8 mouse cellular contexts compared by ENCODE assay signal in the genomic region with DNA sequence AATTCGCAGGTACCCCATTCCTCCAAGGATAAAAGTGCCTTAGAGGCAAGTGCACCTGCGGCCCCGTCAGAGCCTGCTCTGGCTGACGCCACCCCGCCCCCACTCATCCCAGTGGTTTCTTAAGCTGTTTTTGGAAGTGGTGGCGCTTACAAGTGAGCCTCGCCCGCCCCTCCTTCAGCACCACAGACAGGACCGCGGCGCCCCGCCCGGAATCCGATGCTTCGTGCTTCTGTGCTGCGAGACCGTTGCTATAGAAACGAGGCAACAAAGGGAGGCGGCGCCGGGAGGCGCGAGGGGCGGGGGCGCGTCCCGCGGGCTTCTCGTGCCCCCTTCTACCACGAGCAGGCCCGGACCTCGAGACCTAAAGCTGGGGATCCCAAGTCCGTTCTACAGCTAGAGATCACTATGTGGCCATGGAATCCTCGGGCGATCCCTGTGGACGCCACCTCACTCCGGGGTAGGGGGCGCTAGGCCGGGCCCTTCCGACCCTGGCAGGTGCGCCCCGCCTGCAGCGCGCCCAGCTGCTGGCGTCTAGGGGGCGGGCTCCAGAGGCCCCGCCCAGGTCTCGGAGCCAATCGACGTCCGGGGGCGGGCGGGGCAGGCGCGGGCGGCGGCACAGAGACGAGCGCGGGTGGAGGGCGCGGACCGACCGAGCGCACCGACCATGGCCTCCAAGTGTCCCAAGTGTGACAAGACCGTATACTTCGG. TPM values are rescaled to one million over a fixed set of nuclear protein-coding genes. Genes with fewer than 3 reads are reported as not detected.
DNase-seq lines count a peak whose midpoint lies in the region; ATAC-seq lines count a peak whose summit lies in the region.

Gene Crip2, plus strand, starts transcription at position 329 of the 708 bp plus-strand sequence.

- peak; percentile 91 for ATAC-seq in forebrain, embryonic 12.5 days (ENCODE audit: low FRiP score)
- ATAC-seq in heart, embryonic 16.5 days (replicated peaks; ENCODE audit: extremely low read depth, insufficient read depth, low FRiP score) = peak; percentile 79
- peak; percentile 87 for ATAC-seq in liver, embryonic 13.5 days (ENCODE audit: low read depth)
- peak; percentile 89 for ATAC-seq in neural tube, embryonic 11.5 days (ENCODE audit: insufficient read depth, low FRiP score, low TSS enrichment)

- WGBS in forebrain, embryonic 12.5 days = under 1% methylated on average over 66 of the region's 68 CpGs
- under 1% methylated on average over 68 of the region's 68 CpGs for WGBS in heart, embryonic 16.5 days
- WGBS in liver, embryonic 13.5 days (ENCODE audit: insufficient replicate concordance) = under 1% methylated on average over 68 of the region's 68 CpGs
- under 1% methylated on average over 65 of the region's 68 CpGs for WGBS in neural tube, embryonic 11.5 days

- peaks cover 54% of the 10 kb centered on the region for H3K36me3 ChIP-seq in forebrain, embryonic 12.5 days (replicated peaks)
- H3K36me3 ChIP-seq in heart, embryonic 16.5 days (ENCODE audit: control insufficient read depth, insufficient read depth) = peaks cover 36% of the 10 kb centered on the region
- peaks cover 41% of the 10 kb centered on the region for H3K36me3 ChIP-seq in liver, embryonic 13.5 days
- peaks cover 17% of the 10 kb centered on the region for H3K36me3 ChIP-seq in neural tube, embryonic 11.5 days (ENCODE audit: control insufficient read depth, insufficient read depth, low read length)

- H3K27ac ChIP-seq in brown adipose tissue, adult 24 weeks (replicated peaks; ENCODE audit: low read depth, low read length) = peak within 1 kb of the TSS; percentile 95
- peak within 1 kb of the TSS; percentile 93 for H3K27ac ChIP-seq in forebrain, embryonic 12.5 days
- peak within 1 kb of the TSS; percentile 99 for H3K27ac ChIP-seq in heart, embryonic 16.5 days (ENCODE audit: low read length)
- H3K27ac ChIP-seq in liver, embryonic 13.5 days = peak within 1 kb of the TSS; percentile 61
- peak within 1 kb of the TSS; percentile 78 for H3K27ac ChIP-seq in neural tube, embryonic 11.5 days (ENCODE audit: low read depth, low read length)

- no peaks in the 10 kb centered on the region for H3K9me3 ChIP-seq in forebrain, embryonic 12.5 days
- H3K9me3 ChIP-seq in heart, embryonic 16.5 days (replicated peaks; ENCODE audit: control insufficient read depth, low read length) = no peaks in the 10 kb centered on the region
- no peaks in the 10 kb centered on the region for H3K9me3 ChIP-seq in liver, embryonic 13.5 days (replicated peaks)
- no peaks in the 10 kb centered on the region for H3K9me3 ChIP-seq in neural tube, embryonic 11.5 days (ENCODE audit: control insufficient read depth, low read length)

- peak within 1 kb of the TSS; percentile 61 for H3K9ac ChIP-seq in forebrain, embryonic 12.5 days
- peak within 1 kb of the TSS; percentile 97 for H3K9ac ChIP-seq in heart, embryonic 16.5 days (ENCODE audit: low read length)
- H3K9ac ChIP-seq in liver, embryonic 13.5 days = peak within 1 kb of the TSS; percentile 72
- peak within 1 kb of the TSS; percentile 63 for H3K9ac ChIP-seq in neural tube, embryonic 11.5 days (ENCODE audit: low read length)

- H3K27me3 ChIP-seq in forebrain, embryonic 12.5 days = 0 out of 2 replicates have a peak, but pooled peaks cover 9% of the 10 kb centered on the region
- H3K27me3 ChIP-seq in heart, embryonic 16.5 days (ENCODE audit: control insufficient read depth, insufficient read depth, low read length) = no peaks in the 10 kb centered on the region
- peaks cover 41% of the 10 kb centered on the region for H3K27me3 ChIP-seq in liver, embryonic 13.5 days
- 0 out of 2 replicates have a peak, but pooled peaks cover 6% of the 10 kb centered on the region for H3K27me3 ChIP-seq in neural tube, embryonic 11.5 days (ENCODE audit: control insufficient read depth, insufficient read depth, low read length)

- H3K4me2 ChIP-seq in forebrain, embryonic 12.5 days = peak within 1 kb of the TSS; percentile 75
- H3K4me2 ChIP-seq in heart, embryonic 16.5 days (ENCODE audit: low read depth, low read length) = peak within 1 kb of the TSS; percentile 79
- peak within 1 kb of the TSS; percentile 96 for H3K4me2 ChIP-seq in liver, embryonic 13.5 days
- H3K4me2 ChIP-seq in neural tube, embryonic 11.5 days (ENCODE audit: low read depth) = peak within 1 kb of the TSS; percentile 62

- H3K4me1 ChIP-seq in brown adipose tissue, adult 24 weeks (ENCODE audit: control insufficient read depth, insufficient read depth, insufficient read length, low read length) = peaks cover 12% of the 10 kb centered on the region; the same call in 1 of the 2 replicates
- peaks cover 49% of the 10 kb centered on the region for H3K4me1 ChIP-seq in forebrain, embryonic 12.5 days
- H3K4me1 ChIP-seq in heart, embryonic 16.5 days (ENCODE audit: control insufficient read depth, insufficient read depth, low read length) = peaks cover 57% of the 10 kb centered on the region
- H3K4me1 ChIP-seq in liver, embryonic 13.5 days (replicated peaks) = peaks cover 60% of the 10 kb centered on the region
- peaks cover 26% of the 10 kb centered on the region for H3K4me1 ChIP-seq in neural tube, embryonic 11.5 days (ENCODE audit: control insufficient read depth, insufficient read depth, low read length)

- H3K4me3 ChIP-seq in brown adipose tissue, adult 24 weeks (ENCODE audit: insufficient read depth, low read depth, low read length) = peak within 1 kb of the TSS; percentile 95
- peak within 1 kb of the TSS; percentile 57 for H3K4me3 ChIP-seq in forebrain, embryonic 12.5 days (replicated peaks)
- peak within 1 kb of the TSS; percentile 88 for H3K4me3 ChIP-seq in heart, embryonic 16.5 days (ENCODE audit: low read length)
- peak within 1 kb of the TSS; percentile 66 for H3K4me3 ChIP-seq in liver, embryonic 13.5 days (replicated peaks)
- H3K4me3 ChIP-seq in neural tube, embryonic 11.5 days (ENCODE audit: low read depth, low read length) = peak within 1 kb of the TSS; percentile 56

- DNase-seq in CD8-positive naive resting alpha-beta T cell, adult 2 months (ENCODE audit: low read depth in 2 of 2, low spot score in 2 of 2) = peak; percentile 82 to 87
- peak; percentile 87 to 94 for DNase-seq in kidney, postnatal 25 days
- peak; percentile 77 for DNase-seq in liver, embryonic 13.5 days
- DNase-seq in neural tube, embryonic 11.5 days (ENCODE audit: low spot score) = peak; percentile 94
- peak; percentile 86 for DNase-seq in testis, postnatal 10 days (ENCODE audit: low spot score)

RNA-seq across cellular contexts. Expression of gene Crip2, which starts in this region (rescaled TPM):
- polyA plus RNA-seq in brown adipose tissue, adult 24 weeks (2012; ENCODE audit: insufficient read depth, insufficient read length, missing spikeins) = 29.0 and 29.8 TPM in 2 replicates
- polyA plus RNA-seq in forebrain, embryonic 12.5 days (2016; fragmentation: Nextera tagmentation; extraction: Ambion mirVana) = 223 and 227 TPM in 2 replicates
- 1,743 and 2,017 TPM in 2 replicates for polyA plus RNA-seq in heart, embryonic 16.5 days (2015; fragmentation: Nextera tagmentation; extraction: Ambion mirVana)
- 47.9 and 50.4 TPM in 2 replicates for polyA plus RNA-seq in liver, embryonic 13.5 days (2015; fragmentation: Nextera tagmentation; extraction: Ambion mirVana)
- polyA plus RNA-seq in neural tube, embryonic 11.5 days (2014; fragmentation: Nextera tagmentation; extraction: Ambion mirVana) = 198 and 211 TPM in 2 replicates

Comparison
In these comparisons a context has a peak if more than half of its experiments do, and no peak if none do; other contexts are left out.
1. Peak in every context shown above with its lines: DNase-seq, ATAC-seq, H3K4me3 ChIP-seq and H3K27ac ChIP-seq.